Mouse (Mus musculus) urinary bladder, postnatal 4 days (tissue): Measurements from ENCODE around the gene Xlr5a.
"Not testable (repeated sequence)": the region's sequence is repeated elsewhere in the genome, so short reads cannot be mapped to it uniquely, and the experiment has no call there.

Source experiments
- DNase-seq, 2 experiments: peaks; one replicate each; pipeline ENCODE4 v3.0.0; 2021 to 2022; ENCODE audit warnings: low spot score in 2 of 2

The Xlr5a gene

DNA sequence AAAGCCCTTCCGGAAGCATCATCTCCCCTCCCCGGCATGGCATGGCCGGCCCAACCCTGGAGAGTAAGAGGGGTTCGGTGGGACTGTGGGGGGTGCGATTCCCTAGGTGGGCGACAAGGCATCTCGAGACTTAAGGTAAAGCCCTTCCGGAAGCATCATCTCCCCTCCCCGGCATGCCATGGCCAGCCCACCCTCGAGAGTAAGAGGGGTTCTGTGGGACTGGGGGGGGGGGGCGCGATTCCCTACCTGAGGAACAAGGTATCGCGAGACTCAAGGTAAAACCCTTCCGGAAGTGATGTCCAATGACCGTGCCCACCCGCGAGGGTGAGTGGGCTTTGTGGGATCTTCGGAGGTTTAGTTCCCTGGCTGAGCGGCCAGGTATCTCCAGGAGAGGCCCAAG, 144.3 kb downstream of the Xlr5a start, which contains the start of gene Xlr5b:
Gene Xlr5b (plus strand): TSS at position 301 of the 400 bp plus-strand sequence.
- not testable (repeated sequence) for DNase-seq

DNA sequence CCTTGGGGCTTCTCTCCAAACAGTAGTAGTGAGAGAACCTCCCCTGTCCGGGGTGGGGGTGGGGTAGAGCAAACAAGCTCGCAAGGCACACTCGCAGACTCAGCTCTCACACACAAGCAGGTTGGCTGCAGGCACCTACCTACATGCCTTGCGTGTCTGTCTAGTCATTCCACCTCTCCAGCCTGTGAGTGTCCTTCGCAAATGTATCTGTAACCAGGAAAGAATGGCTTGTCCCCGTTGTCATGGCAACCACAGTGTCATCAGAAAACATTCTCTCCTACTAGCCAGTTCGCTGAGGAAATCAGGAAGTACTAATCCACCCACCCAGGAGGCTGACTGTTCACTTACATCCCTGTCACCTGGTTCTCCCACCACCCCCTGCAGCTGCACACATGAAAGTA, 149.6 kb downstream of the Xlr5a start:
- DNase-seq, result not testable (repeated sequence)

DNA sequence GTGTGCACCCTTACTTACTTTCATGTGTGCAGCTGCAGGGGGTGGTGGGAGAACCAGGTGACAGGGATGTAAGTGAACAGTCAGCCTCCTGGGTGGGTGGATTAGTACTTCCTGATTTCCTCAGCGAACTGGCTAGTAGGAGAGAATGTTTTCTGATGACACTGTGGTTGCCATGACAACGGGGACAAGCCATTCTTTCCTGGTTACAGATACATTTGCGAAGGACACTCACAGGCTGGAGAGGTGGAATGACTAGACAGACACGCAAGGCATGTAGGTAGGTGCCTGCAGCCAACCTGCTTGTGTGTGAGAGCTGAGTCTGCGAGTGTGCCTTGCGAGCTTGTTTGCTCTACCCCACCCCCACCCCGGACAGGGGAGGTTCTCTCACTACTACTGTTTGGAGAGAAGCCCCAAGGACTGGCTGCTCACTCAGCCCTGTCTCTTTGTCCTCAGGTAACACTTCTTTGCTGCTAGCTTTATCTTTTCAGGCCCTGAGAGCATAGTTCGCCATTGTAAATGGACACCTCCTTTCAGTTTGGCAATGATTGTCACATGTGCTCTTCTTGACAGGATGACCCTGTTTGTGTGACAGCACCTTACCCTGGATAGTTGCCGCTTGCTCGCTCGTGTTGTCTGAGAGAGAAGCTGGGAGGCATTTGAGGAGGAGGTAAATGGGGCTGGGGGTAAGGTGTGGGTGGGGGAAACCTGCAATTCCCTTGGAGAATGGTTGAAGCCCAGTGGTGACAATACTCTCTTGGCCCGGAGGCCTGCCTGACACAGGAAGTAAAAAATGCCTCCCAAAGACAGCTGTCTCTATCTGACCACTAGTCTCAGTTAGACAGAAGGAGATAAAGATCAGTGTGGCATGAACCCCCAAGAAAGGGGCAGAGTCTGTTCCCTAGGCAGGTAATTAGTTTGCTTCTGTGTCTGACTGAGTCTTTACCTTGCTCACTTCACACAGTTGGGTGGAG, 169.6 kb downstream of the Xlr5a start:
- DNase-seq, result not testable (repeated sequence)

DNA sequence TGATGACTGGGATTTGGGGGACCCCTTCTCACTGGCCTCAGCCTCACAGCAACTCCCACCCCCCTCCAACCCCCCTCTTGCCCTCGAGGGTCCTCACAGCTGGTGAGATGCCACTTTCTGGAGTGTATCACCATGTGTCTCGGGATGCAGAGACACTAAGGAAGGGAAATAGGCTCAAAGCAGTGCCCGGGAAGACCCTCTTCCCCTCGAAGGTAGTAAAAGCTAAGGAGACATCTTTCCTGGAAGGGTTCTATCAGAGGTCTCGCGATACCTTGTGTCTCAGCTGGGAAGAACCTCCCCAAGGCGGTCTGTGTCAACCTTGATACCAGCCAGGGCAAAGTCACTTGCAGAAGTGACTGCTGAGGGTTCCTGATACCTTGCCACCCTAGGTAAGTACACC, 176.0 kb downstream of the Xlr5a start, which contains the start of gene Gm14685:
Gene Gm14685 (plus strand): TSS at position 301 of the 400 bp plus-strand sequence.
- DNase-seq, result not testable (repeated sequence)

DNA sequence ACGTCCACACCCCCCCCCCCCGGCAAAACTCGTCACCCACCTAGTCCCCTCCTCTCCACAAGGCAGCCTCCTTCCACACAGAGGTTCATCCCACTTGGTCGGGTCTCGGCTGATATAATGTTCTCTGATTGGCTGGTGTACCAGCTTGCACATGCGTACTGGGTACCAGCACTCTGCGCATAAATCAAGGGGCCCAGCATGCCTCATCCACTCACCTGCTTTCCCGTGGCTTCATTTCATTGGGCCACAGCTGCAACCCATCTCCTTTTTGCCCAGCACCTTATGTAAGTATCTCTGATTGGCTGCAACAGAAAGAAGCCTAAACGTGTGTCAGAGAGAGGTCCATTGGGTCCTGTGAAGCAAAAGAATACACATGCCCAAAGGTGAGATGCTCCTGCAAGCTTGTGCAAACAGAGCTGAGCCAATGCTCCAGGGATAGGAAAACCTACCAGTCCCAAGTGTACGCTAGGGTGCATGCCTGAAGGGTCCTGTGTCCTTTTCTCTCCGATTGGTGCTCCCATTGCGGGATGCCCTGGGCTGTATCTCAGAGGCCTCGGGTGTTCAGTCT, 195.8 kb downstream of the Xlr5a start, which contains the start of gene Xlr3a:
Gene Xlr3a (minus strand): TSS at position 155 of the 568 bp plus-strand sequence.
- not testable (repeated sequence) for DNase-seq

DNA sequence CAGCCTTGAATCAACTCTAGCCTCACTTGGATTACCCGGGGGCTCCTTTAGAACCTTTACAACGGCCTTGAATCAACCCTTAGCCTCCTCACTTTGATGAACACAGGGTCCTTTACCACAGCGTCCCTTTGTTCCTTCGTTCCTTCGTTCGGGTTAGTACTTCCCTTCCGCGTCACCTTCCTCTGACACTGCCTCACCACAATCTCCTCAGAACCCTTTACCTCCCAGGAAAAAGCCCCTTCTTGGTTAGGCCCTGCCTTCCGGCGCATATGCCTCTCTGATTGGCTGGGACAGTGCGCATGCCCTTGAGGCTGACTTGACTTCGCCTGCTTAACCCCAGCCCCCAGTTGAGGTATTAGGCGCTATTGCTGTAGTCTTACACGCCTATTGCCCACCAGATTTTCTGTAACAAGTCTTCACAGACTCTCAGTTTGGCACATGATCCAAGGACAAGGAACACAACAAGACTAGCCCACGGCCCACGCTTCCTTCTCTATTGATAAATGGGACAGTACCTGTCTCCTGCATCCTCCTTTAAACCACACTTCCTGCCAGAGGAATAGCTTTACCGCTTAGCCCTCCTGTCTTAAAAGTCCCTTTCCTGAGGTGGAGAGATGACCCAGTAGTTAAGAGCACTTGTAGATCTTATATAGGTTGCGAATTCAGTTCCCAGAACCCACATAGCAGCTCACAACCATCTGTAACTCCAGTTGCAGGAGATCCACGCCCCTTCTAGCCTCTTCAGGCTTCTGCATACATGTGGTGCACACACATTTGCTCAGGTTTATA, 210.3 kb downstream of the Xlr5a start, which contains the start of gene Xlr4a:
Gene Xlr4a (minus strand): TSS at position 212 of the 789 bp plus-strand sequence.
- not testable (repeated sequence) for DNase-seq

DNA sequence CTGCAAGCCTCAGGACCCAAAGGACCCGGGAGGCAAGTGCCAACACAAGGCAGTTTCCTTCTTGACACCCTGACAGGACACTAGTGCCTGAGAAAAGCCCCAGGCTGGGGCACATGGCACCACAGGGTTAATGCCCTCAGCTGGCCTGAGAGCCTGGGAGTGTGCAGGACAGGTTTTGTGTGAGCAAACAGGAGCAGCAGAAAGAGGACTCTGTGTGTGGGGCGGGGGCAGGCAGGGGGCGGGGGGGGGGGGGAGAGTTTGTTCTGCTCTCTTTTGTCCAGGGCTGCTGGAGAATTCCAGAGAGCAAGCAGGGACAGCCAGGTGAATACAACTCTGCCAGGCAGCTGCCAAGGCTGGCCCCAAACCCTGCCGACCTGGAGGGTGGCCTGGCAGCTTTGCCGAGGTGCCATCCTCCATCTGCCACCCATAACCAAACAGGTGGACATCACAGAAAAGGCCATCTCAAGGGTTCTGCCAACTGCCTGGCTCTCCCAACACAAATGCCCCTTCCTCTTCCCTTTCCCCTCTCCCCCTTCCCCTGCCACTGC, 225.9 kb downstream of the Xlr5a start:
- not testable (repeated sequence) for DNase-seq

DNA sequence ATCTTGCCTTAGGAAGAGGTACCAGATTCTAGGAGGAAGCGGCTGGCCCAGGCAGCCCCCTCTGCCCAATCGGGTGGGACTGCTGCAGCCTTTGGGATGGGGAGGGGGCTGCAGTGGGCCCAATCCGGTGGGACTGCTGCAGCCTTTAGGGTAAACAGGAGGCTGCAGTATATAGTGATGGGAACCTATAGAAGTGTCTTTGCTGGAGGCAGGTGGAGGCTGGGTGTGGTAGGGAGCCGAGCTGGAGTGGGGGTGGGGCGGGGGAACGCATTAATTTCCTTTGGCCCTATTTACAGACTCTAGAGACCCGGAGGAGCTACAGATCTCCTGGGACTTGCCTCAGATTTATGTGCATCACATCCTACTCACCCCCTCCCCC, 228.4 kb downstream of the Xlr5a start, which contains the start of gene Pnma3:
Gene Pnma3 (plus strand): TSS at position 373 of the 379 bp plus-strand sequence.
- DNase-seq, result no peak

DNA sequence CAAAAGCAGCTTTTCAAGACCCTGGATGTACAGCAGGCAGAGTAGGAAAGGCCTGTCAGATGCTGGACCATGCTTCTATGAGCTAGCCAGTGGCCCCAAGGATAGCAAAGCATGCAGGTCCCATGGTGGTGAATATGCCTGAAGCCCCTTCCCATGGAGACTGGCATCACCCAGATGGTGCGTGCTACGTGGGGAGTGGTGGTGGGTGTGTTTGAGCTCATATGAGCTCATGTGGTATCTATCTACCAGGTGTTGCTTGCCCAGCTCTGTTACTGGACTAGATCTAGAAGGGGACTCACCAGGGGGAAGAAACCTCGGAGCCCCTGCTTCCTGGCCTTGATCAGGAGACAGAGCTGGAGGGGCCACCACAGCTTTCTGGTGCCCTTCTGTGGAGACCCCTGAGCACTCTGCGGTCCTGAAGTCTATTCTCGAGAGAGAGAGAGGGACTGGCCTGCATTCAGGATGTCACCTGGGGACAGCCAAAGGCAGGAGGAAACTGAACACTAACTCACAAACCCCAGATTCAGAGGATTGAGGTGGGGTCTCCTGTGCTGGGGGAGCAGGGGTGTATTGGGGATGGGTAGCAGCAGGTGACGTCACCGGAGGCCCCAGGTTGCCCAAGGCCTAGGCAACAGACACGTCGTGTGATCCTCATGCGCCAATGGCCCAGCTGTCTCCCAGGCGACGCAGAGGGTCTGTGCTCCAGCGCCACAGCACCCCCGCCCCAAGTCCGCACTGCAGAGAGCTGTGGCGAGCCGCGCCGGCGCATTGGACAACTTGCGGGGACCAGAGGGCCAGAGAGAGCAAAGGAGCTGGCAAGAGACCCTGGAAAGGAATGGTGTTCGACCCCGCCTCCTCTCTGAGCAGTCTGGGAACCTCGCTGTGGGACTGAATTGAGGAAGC, 229.0 kb downstream of the Xlr5a start:
- DNase-seq, result peak in 1 of 2 experiments; percentile 58

DNA sequence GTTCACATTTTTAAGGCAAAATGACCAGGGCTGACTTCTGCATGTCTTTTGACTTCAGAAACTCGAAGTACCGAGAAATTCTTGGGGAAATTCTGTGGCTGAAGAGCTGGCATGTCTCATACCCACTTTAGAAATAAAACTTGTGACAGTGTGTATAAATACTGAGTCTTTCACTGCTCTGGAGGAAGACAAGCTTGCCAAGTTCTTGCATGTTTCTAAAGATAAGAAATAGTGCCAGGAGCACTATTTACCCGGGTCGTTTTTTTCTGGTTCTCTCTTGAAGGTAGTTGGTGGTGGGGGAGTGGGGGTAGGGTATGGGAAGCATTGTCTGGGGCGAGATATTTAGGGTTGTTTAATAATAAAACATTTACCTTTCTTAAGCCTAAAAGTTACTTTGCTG, 230.5 kb downstream of the Xlr5a start:
- DNase-seq, result no peak

DNA sequence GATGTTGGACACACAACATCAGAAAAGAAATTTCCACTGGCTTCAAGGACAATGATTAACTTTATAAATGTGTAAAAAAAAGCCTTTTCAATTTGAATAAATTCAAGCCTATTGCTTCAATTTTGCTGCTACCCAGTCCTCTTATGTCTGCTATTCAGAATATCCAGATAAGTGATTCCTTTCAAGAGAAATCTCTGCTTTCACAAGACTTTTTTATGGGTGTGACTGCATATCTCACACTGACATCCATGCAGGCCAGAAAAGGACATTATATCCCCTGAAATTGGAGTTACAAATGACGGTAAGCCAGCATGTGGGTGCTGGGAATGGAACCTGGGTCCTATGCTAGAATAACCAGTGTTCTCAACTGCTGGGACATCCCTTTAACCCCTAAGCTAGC, 231.2 kb downstream of the Xlr5a start:
- no peak for DNase-seq
